Mouse (Mus musculus) heart, embryonic 16.5 days (tissue): ENCODE results near the gene Kpnb1. TPM values are rescaled to one million over a fixed set of nuclear protein-coding genes. Genes with fewer than 3 reads are reported as not detected.

Experiments used
- ATAC-seq: fragments of 200-750 bp; cut with Nextera tagmentation; replicated peaks from 2 replicates; pipeline ENCODE4 v1.8.0; 2017; ENCODE audit warnings: moderate number of reproducible peaks; ENCODE audit not compliant: insufficient read depth, low FRiP score; ENCODE audit errors: extremely low read depth
- H3K27ac ChIP-seq: fragments of 300-500 bp; sonication (generic); 2 replicates; pipeline ENCODE4 v1.5.1; 2014; ENCODE audit warnings: mild to moderate bottlenecking, low read length, control low read depth, moderate library complexity
- H3K27me3 ChIP-seq: fragments of 300-500 bp; sonication (generic); 2 replicates; pipeline ENCODE4 v1.6.1; 2014; ENCODE audit warnings: low read length, mixed read lengths; ENCODE audit not compliant: control insufficient read depth, insufficient read depth
- H3K36me3 ChIP-seq: fragments of 300-500 bp; sonication (generic); 2 replicates; pipeline ENCODE4 v1.6.1; 2014; ENCODE audit not compliant: control insufficient read depth, insufficient read depth
- H3K4me1 ChIP-seq: fragments of 300-500 bp; sonication (generic); 2 replicates; pipeline ENCODE4 v1.6.1; 2014; ENCODE audit warnings: low read length, mixed read lengths; ENCODE audit not compliant: control insufficient read depth, insufficient read depth
- H3K4me2 ChIP-seq: fragments of 300-500 bp; sonication (generic); 2 replicates; pipeline ENCODE4 v1.6.1; 2014; ENCODE audit warnings: low read depth, mild to moderate bottlenecking, control low read depth, low read length
- H3K4me3 ChIP-seq: fragments of 300-500 bp; sonication (generic); 2 replicates; pipeline ENCODE4 v1.5.1; 2014; ENCODE audit warnings: mild to moderate bottlenecking, control low read depth, low read length
- H3K9ac ChIP-seq: fragments of 300-500 bp; sonication (generic); 2 replicates; pipeline ENCODE4 v1.6.1; 2014; ENCODE audit warnings: low read length, control low read depth
- H3K9me3 ChIP-seq: fragments of 300-500 bp; sonication (generic); replicated peaks from 2 replicates; pipeline ENCODE4 v1.6.1; 2016; ENCODE audit warnings: low read length; ENCODE audit not compliant: control insufficient read depth
- WGBS: fragments of 180-500 bp; shearing (Covaris S2); extraction: QIAGEN DNeasy Blood & Tissue Kit; methylation state at CpG from one replicate; pipeline ENCODE4 v1.1.7; 2014; 5-methylcytosine and 5-hydroxymethylcytosine counted together
- polyA plus RNA-seq: library from polyadenylated mRNA; unstranded; fragments of >200 nt; fragmentation: Nextera tagmentation; extraction: Ambion mirVana; gene quantifications from 2 replicates; pipeline ENCODE4 v1.2.1, GENCODE M21; 2015

Gene Kpnb1
- polyA plus RNA-seq, 1 experiment from 2014 or later: 31.3 TPM

GRCm38 (mm10) chr11:97149995-97150410 lies 37.7 kb downstream of the Kpnb1 start:
- peak overlapping the region; percentile 97 for H3K4me2 ChIP-seq
- peaks cover 33% of the 10 kb centered on the region for H3K4me1 ChIP-seq
- H3K36me3 ChIP-seq: 0 out of 2 replicates have a peak, but pooled peaks cover 2% of the 10 kb centered on the region
- no peaks in the 10 kb centered on the region for H3K9me3 ChIP-seq
- ATAC-seq: peak; percentile 60
- H3K27me3 ChIP-seq: peaks cover 5% of the 10 kb centered on the region; the same call in 1 of the 2 replicates
- peak overlapping the region; percentile 83 for H3K9ac ChIP-seq
- 5% methylated on average over 14 of the region's 14 CpGs for WGBS
- H3K4me3 ChIP-seq: peak overlapping the region; percentile 86
- peak overlapping the region; percentile 87 for H3K27ac ChIP-seq

GRCm38 (mm10) chr11:97149026-97149425 lies 38.7 kb downstream of the Kpnb1 start:
- H3K27me3 ChIP-seq: peaks cover 5% of the 10 kb centered on the region; the same call in 1 of the 2 replicates
- H3K4me2 ChIP-seq: peak overlapping the region; percentile 97
- H3K9ac ChIP-seq: peak overlapping the region; percentile 83
- no peak for ATAC-seq
- 46% methylated on average over 9 of the region's 9 CpGs for WGBS
- 0 out of 2 replicates have a peak, but pooled peaks cover 2% of the 10 kb centered on the region for H3K36me3 ChIP-seq
- H3K4me1 ChIP-seq: peaks cover 33% of the 10 kb centered on the region
- peak overlapping the region; percentile 86 for H3K4me3 ChIP-seq
- peak overlapping the region; percentile 87 for H3K27ac ChIP-seq
- no peaks in the 10 kb centered on the region for H3K9me3 ChIP-seq

- Histone ChIP-seq H3K27me3 (peaks cover 5% of the 10 kb centered on the region; the same call in 1 of the 2 replicates), H3K4me3 (peak overlapping the region; percentile 86), H3K4me1 (peaks cover 33% of the 10 kb centered on the region), H3K36me3 (0 out of 2 replicates have a peak, but pooled peaks cover 2% of the 10 kb centered on the region), H3K27ac (peak overlapping the region; percentile 87), H3K4me2 (peak overlapping the region; percentile 97), H3K9ac (peak overlapping the region; percentile 83), H3K9me3 (no peaks in the 10 kb centered on the region)
- WGBS: 43% methylated on average over 12 of the region's 12 CpGs
- no peak for ATAC-seq
These were observed 39.1 kb downstream of the Kpnb1 start for GRCm38 (mm10) chr11:97148591-97148990.

DNA sequence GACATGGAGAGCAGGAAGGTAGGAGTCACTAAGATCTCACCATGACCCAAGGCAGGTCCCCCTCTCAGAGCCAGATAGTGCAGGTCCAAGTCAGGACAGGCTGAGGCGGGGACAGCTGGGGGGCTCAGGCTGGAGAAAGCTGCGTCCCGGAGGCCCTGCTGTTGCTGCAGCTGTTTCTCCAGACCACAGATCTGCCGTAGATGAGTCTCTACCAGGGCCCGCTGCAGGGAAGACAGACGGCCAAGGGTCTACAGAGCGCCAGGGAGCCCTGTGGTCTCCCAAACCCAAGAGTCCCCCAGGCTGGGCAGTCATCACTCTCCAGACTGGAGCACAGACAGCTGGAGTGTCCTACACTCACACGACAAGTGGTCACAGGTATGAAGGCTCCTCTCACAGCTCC lies 40.3 kb downstream of the Kpnb1 start:
- Histone ChIP-seq H3K4me1 (peaks cover 28% of the 10 kb centered on the region), H3K9ac (no peak overlapping the region), H3K4me2 (peak overlapping the region; percentile 17; the same call in 1 of the 2 replicates), H3K36me3 (0 out of 2 replicates have a peak, but pooled peaks cover 2% of the 10 kb centered on the region), H3K9me3 (no peaks in the 10 kb centered on the region), H3K27ac (no peak overlapping the region), H3K4me3 (no peak overlapping the region; the same call in 1 of the 2 replicates), H3K27me3 (peaks cover 2% of the 10 kb centered on the region; the same call in 1 of the 2 replicates)
- ATAC-seq: no peak
- WGBS: 76% methylated on average over 8 of the region's 8 CpGs

GRCm38 (mm10) chr11:97146724-97147123 lies 41.0 kb downstream of the Kpnb1 start:
- 5% methylated on average over 8 of the region's 8 CpGs for WGBS
- H3K27me3 ChIP-seq: peaks cover 2% of the 10 kb centered on the region; the same call in 1 of the 2 replicates
- H3K4me1 ChIP-seq: peaks cover 22% of the 10 kb centered on the region
- ATAC-seq: no peak
- no peak overlapping the region for H3K9ac ChIP-seq
- no peaks in the 10 kb centered on the region for H3K9me3 ChIP-seq
- H3K4me2 ChIP-seq: peak overlapping the region; percentile 27
- H3K27ac ChIP-seq: no peak overlapping the region
- no peak overlapping the region for H3K4me3 ChIP-seq
- H3K36me3 ChIP-seq: 0 out of 2 replicates have a peak, but pooled peaks cover 2% of the 10 kb centered on the region

- no peak overlapping the region for H3K4me2 ChIP-seq
- H3K9ac ChIP-seq: no peak overlapping the region
- 69% methylated on average over 9 of the region's 9 CpGs for WGBS
- peaks cover 2% of the 10 kb centered on the region for H3K27me3 ChIP-seq
- H3K27ac ChIP-seq: no peak overlapping the region
- H3K9me3 ChIP-seq: no peaks in the 10 kb centered on the region
- H3K36me3 ChIP-seq: 0 out of 2 replicates have a peak, but pooled peaks cover 2% of the 10 kb centered on the region
- peaks cover 20% of the 10 kb centered on the region for H3K4me1 ChIP-seq
- no peak for ATAC-seq
- H3K4me3 ChIP-seq: no peak overlapping the region
These were observed 41.7 kb downstream of the Kpnb1 start for GRCm38 (mm10) chr11:97145951-97146350.

- H3K27ac ChIP-seq: no peak overlapping the region
- no peaks in the 10 kb centered on the region for H3K9me3 ChIP-seq
- no peak for ATAC-seq
- H3K4me3 ChIP-seq: no peak overlapping the region
- no peak overlapping the region for H3K4me2 ChIP-seq
- no peak overlapping the region for H3K9ac ChIP-seq
- 78% methylated on average over 2 of the region's 2 CpGs for WGBS
- peaks cover 18% of the 10 kb centered on the region for H3K4me1 ChIP-seq
- 0 out of 2 replicates have a peak, but pooled peaks cover 2% of the 10 kb centered on the region for H3K36me3 ChIP-seq
- peaks cover 2% of the 10 kb centered on the region for H3K27me3 ChIP-seq
These were observed 42.4 kb downstream of the Kpnb1 start for GRCm38 (mm10) chr11:97145320-97145719.

DNA sequence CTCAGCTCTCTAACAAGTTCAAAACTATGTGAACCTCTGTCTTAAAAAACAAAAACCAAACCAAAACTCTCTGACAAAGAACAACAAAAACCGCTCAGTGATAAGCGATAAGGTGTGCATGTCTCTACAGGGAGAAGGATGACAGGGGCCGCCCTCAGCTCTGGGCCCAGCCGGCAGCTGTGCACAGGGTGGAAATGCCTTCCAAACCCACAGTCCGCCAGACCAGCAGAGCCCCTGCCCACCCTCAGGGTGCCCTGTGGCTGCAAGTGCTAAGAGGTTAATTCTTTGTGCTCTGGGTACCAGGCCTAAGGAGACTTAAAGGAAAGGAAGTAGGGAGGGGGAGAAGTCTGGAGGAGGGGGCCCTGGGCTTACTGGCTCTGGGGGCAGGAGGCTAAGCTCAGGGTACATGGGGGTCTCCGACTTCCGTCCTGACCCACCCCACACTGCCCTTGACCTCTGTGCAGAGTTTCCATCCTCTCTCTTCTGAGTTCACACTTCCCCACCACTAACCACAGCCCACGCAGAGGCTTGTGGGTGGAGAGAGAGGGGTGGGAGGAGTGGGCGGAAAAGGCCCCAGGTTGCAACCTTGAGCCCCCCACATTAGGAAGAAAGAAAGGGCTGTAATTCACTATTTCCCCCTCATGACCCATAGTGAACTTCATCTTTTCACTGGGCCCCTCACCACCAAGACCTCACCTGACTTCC lies 44.3 kb downstream of the Kpnb1 start:
- no peak for ATAC-seq
- Histone ChIP-seq H3K4me2 (no peak overlapping the region), H3K9ac (no peak overlapping the region), H3K27ac (no peak overlapping the region), H3K27me3 (peaks cover 3% of the 10 kb centered on the region; the same call in 1 of the 2 replicates), H3K4me1 (peaks cover 7% of the 10 kb centered on the region; the same call in 1 of the 2 replicates), H3K9me3 (no peaks in the 10 kb centered on the region), H3K36me3 (0 out of 2 replicates have a peak, but pooled peaks cover 2% of the 10 kb centered on the region), H3K4me3 (no peak overlapping the region)
- WGBS: 69% methylated on average over 9 of the region's 9 CpGs

GRCm38 (mm10) chr11:97142159-97142608 lies 45.5 kb downstream of the Kpnb1 start:
- Histone ChIP-seq H3K27ac (no peak overlapping the region), H3K27me3 (peaks cover 7% of the 10 kb centered on the region; the same call in 1 of the 2 replicates), H3K36me3 (no peaks in the 10 kb centered on the region), H3K4me2 (no peak overlapping the region), H3K9me3 (no peaks in the 10 kb centered on the region), H3K4me1 (no peaks in the 10 kb centered on the region), H3K9ac (no peak overlapping the region), H3K4me3 (no peak overlapping the region)
- no peak for ATAC-seq
- 71% methylated on average over 8 of the region's 8 CpGs for WGBS
